Mouse (Mus musculus): Measurements from ENCODE around the gene Gm27179. TPM values are rescaled to one million over a fixed set of nuclear protein-coding genes. Genes with fewer than 3 reads are reported as not detected.
"Not testable (repeated sequence)": the region's sequence is repeated elsewhere in the genome, so short reads cannot be mapped to it uniquely, and the experiment has no call there.

The Gm27179 gene
- polyA plus RNA-seq (2016; fragmentation: Nextera tagmentation; extraction: Ambion mirVana), result 0.10 TPM in 1 of 2 replicates, not detected in the other

DNA sequence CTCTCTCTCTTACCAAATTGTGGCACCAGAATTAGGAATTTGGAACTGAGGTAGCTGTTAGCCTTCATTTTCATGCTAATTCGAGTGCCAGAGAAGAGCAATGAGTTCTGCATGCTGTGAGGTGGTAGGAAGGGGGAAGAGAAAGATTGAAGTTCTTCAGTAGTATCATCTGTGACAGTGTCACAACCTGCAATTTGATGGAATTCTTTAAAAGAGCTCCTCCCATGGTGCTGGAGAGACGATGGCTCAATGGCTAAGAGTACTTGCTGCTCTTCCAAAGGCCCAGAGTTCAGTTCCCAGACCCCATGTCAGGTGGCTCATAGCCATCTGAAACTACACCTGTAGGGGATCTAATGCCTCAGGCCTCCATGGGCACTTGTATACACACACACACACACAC, at the start of gene Gm27179:
Gene Gm27179 (minus strand): TSS at position 101 of the 400 bp plus-strand sequence.
- H3K27ac ChIP-seq; DNase-seq (ENCODE audit: low spot score); H3K9me3 ChIP-seq; H3K4me3 ChIP-seq; H3K4me1 ChIP-seq (replicated peaks); H3K27me3 ChIP-seq (ENCODE audit: insufficient read depth, poor library complexity, severe bottlenecking); H3K36me3 ChIP-seq: not testable (repeated sequence)
- WGBS, result no CpG with 5 or more reads among the region's 2 CpGs

DNA sequence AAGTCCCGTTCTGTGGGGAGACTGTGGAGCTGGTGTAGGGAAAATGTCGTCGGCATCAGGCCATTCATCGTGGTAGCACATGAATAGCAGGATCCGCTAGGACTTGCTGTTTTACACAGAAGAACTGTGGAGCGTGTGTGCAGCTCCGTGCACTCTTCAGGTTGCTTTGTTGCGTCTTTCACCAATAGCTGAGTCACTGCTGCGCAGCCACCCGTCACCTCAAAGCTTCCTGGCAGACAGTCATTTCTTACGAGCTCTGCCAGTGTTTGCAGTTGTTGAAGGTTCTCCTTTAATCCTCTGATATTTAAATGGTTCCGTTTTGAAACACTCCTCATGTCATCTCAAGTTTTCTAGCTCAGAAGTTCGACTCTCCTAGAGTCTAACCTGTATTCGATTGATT, 45.2 kb upstream of the Gm27179 start:
- not testable (repeated sequence) for H3K27me3 ChIP-seq (ENCODE audit: insufficient read depth, poor library complexity, severe bottlenecking); DNase-seq (ENCODE audit: low spot score); H3K4me3 ChIP-seq; H3K27ac ChIP-seq; H3K36me3 ChIP-seq; H3K9me3 ChIP-seq; H3K4me1 ChIP-seq (replicated peaks)
- no CpG with 5 or more reads among the region's 14 CpGs for WGBS

DNA sequence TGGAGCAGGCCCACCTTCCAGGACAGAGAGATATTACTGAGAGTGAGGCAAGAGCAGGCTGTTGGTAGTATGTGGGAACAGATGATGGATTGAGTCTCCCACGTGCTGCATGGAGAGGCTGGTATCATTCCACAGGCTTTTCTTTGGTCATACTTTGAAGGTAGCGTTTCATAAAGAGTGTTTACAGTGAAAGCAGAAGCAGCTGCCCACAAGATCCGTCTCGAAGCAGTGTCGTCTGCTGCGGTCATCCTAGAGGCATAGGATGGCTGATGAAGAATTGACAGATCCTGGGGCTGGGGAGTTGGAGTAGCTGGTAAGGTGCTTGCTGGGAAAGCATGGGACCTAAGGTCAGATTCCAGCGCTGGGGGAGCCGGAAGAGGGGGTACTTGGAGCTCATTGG, 44.5 kb upstream of the Gm27179 start:
- H3K36me3 ChIP-seq; H3K27me3 ChIP-seq (ENCODE audit: insufficient read depth, poor library complexity, severe bottlenecking); DNase-seq (ENCODE audit: low spot score); H3K9me3 ChIP-seq; H3K27ac ChIP-seq; H3K4me3 ChIP-seq; H3K4me1 ChIP-seq (replicated peaks): not testable (repeated sequence)
- no CpG with 5 or more reads among the region's 8 CpGs for WGBS

DNA sequence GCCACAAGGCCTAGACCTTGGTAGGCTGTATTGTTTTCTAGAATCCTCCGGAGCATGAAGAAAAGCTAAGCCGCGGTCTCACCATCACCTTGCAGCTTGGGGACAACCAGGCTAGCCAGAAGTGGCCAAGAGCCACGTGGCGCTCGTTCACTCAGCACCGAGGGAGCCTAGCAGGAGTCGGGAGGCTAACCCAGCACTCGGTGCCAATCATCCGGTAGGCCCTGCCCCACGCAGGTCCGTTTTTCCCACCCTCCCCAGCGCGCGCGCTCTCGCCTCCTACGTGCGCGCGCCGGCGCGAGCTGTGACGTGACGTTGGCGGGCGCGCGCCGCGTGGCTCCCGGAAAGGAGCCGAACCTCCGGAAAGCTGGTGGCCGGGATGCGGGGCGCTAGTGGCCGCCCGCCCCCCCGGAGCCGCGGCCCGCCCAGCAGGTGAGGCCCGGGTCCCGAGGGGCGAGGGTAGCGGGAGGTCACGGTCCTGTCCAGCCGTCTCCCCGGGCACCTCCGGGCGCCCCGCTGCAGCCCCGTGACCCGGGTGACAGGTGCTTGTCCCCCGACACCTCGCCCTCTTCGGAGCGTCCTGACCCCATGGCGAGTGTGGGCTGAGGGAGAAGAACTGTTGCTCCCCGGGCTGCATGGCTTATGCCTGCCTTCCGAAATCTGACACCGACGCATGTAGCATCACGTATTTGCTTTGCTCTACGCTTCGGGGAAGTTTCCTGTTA, 42.9 kb upstream of the Gm27179 start, which contains the start of gene Entpd4b:
Gene Entpd4b (plus strand): TSS at position 315 of the 722 bp plus-strand sequence.
- H3K4me3 ChIP-seq; H3K27me3 ChIP-seq (ENCODE audit: insufficient read depth, poor library complexity, severe bottlenecking); H3K36me3 ChIP-seq; DNase-seq (ENCODE audit: low spot score); H3K9me3 ChIP-seq; H3K4me1 ChIP-seq (replicated peaks); H3K27ac ChIP-seq: not testable (repeated sequence)
- no CpG with 5 or more reads among the region's 68 CpGs for WGBS

DNA sequence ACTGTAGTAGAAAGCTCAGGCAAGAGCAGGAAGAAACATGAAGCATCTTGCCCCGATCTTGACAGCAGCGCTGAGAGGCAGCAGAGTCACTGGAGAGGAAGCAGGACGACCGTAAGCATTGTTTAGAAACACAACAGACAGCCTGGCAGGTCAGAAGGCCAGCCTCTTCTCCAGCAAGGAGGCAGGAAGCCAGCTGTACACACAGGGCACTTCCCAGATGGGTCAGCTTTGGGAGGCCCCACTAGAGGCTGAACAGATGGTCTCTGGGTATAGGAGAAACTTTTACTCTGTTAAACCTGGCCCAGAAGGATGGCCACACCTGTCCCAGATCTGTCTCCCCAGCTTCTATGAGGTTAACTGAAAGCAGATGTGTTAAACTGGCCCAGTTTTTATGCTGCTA, 35.0 kb upstream of the Gm27179 start:
- not testable (repeated sequence) for H3K27me3 ChIP-seq (ENCODE audit: insufficient read depth, poor library complexity, severe bottlenecking); DNase-seq (ENCODE audit: low spot score); H3K36me3 ChIP-seq; H3K9me3 ChIP-seq; H3K27ac ChIP-seq; H3K4me1 ChIP-seq (replicated peaks); H3K4me3 ChIP-seq
- no CpG with 5 or more reads among the region's 4 CpGs for WGBS

DNA sequence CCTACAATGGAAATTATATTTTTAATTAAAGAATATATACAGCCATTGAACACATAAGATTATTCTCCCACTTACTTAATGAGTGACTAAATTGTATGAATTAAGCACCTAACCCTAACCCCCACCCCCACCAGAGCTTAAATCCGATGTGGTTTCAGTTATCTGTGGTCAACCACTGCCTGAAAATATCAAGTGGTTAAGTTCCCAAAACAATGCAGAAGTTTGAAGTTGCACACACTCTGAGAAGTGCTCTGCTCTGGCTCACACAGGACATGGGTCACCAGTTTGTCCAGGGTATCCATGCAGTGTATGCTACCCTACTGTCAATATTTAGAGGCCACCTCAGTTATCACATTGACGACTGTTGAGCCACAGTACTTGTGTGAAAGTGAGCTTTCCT, 32.7 kb upstream of the Gm27179 start:
- WGBS, result no CpG with 5 or more reads among the region's 2 CpGs
- H3K36me3 ChIP-seq; DNase-seq (ENCODE audit: low spot score); H3K27me3 ChIP-seq (ENCODE audit: insufficient read depth, poor library complexity, severe bottlenecking); H3K9me3 ChIP-seq; H3K27ac ChIP-seq; H3K4me3 ChIP-seq; H3K4me1 ChIP-seq (replicated peaks): not testable (repeated sequence)

DNA sequence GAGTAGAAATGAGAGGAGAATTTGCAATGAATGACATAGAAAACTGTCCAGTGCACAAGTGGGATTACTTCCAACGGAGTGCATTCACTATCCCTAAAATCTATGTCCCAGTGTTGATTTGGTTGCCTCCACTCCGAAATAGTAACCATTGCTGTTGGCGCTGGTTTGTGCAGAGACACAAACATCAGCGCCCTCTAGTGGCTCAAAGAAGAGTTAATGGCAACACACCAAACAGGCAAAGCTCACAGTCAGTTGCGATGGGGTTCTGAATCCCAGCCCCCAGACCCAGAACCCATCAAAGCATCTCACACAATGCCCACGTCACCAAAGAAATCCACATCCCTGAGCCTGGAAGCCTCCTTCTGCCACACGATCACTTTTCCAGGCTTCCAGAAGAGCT, 31.7 kb upstream of the Gm27179 start:
- H3K4me1 ChIP-seq (replicated peaks); H3K36me3 ChIP-seq; H3K4me3 ChIP-seq; H3K27ac ChIP-seq; DNase-seq (ENCODE audit: low spot score); H3K9me3 ChIP-seq; H3K27me3 ChIP-seq (ENCODE audit: insufficient read depth, poor library complexity, severe bottlenecking): not testable (repeated sequence)
- WGBS, result no CpG with 5 or more reads among the region's 7 CpGs

DNA sequence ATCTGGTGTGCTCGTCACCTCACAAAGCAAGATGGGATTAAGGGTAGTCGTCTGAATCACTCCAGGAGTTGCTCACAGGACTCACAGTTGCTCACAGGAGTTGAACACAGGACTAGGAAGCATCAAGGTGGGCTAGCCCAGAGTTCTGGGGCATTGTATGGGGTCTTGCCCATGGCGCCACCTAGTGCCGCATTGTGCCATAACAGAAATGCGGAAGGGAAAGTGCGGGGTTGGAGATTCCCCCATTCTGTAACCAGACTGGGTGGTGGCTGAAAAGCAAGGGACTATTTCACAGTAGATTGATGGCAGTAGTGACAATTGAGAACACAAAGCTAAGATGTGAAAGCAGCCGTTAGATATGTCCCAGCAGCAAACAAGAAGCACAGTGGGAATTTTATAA, 30.3 kb upstream of the Gm27179 start:
- WGBS, result no CpG with 5 or more reads among the region's 7 CpGs
- DNase-seq (ENCODE audit: low spot score); H3K36me3 ChIP-seq; H3K4me1 ChIP-seq (replicated peaks); H3K27me3 ChIP-seq (ENCODE audit: insufficient read depth, poor library complexity, severe bottlenecking); H3K4me3 ChIP-seq; H3K9me3 ChIP-seq; H3K27ac ChIP-seq: not testable (repeated sequence)

DNA sequence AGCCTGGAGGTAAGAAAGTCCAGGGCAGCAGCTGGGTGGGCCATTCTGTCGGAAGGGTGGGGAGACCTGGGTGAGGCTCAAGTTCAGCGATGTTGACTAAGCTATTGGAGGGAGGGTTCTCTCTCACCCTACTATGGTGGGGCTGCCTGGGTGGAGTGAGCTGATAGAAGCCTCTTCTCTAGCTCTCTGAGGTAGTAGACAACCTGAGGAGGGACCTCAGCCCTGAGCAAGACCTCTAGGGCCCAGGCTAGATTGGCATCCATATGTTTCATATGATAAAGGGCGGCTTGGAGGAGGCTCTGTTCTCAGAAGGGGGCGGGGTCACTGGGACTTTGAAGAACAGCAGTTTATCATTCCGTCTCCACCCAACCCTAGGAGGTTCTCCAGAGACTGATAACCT, 27.8 kb upstream of the Gm27179 start:
- not testable (repeated sequence) for H3K36me3 ChIP-seq; DNase-seq (ENCODE audit: low spot score); H3K27ac ChIP-seq; H3K4me1 ChIP-seq (replicated peaks); H3K4me3 ChIP-seq; H3K9me3 ChIP-seq; H3K27me3 ChIP-seq (ENCODE audit: insufficient read depth, poor library complexity, severe bottlenecking)
- WGBS, result no CpG with 5 or more reads among the region's 5 CpGs

DNA sequence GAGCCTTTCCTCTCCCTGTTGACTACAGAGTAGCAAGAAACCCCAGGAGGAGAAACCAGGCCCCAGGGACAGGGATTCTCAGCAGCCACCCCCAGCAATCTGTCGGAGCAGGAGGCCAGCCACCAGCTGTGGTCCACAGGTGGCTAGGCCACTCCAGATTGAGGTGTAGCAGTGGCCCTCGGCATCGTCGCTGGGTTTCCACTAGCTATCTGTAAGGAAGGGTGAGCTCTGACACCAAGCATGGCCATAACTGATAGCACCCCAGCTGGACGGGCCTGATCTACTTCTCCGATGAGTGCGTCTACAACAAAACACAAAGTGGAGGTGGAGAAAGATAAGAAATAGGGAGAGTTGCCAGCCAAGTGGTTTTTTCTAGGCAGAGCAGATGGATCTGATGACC, 24.2 kb upstream of the Gm27179 start:
- WGBS, result no CpG with 5 or more reads among the region's 7 CpGs
- H3K27ac ChIP-seq; H3K4me3 ChIP-seq; H3K27me3 ChIP-seq (ENCODE audit: insufficient read depth, poor library complexity, severe bottlenecking); H3K4me1 ChIP-seq (replicated peaks); DNase-seq (ENCODE audit: low spot score); H3K9me3 ChIP-seq; H3K36me3 ChIP-seq: not testable (repeated sequence)

DNA sequence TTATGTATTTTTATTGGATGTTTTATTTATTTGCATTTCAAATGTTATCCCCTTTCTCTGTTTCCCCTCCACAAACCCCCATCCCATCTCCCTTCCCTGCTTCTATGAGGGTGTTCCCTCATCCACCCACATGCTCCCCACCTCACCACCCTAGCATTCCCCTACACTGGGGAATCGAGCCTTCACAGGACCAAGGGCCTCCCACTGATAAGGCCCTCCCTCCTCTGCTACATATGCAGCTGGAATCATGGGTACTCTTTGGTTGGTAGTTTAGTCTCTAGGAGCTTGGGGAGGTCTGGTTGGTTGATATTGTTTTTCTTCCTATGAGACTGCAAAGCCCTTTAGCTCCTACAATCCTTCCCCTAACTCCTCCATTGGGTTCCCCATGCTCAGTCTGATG, 13.9 kb upstream of the Gm27179 start:
- whole genome bisulfite sequencing, result no CpG with 5 or more reads among the region's 1 CpGs

DNA sequence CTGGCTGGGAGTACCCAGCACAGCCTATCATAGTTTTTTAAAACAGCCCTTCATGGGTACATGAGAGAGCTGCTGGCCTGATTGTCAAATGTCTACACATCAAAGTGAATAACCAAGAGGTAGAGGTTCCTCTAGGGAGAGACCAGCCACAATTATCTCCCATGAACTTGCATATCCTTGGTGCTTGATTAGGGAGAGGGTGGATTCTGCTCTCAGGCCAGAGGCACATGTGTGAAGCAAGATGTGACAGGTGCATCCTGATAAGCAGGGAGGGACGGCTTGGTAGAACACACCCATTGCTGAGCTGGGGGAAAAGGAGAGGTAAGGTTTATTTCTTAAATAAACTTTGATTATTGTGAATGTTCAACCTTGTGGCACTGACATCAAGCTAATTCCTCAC, 10.7 kb upstream of the Gm27179 start:
- H3K4me3 ChIP-seq; H3K36me3 ChIP-seq; H3K9me3 ChIP-seq; H3K4me1 ChIP-seq (replicated peaks); DNase-seq (ENCODE audit: low spot score); H3K27me3 ChIP-seq (ENCODE audit: insufficient read depth, poor library complexity, severe bottlenecking); H3K27ac ChIP-seq: not testable (repeated sequence)
- no CpG with 5 or more reads among the region's 1 CpGs for WGBS

More for the DNA sequence above, 13.9 kb upstream of the Gm27179 start:
- not testable (repeated sequence) for H3K9me3 ChIP-seq; DNase-seq (ENCODE audit: low spot score); H3K36me3 ChIP-seq; H3K4me1 ChIP-seq (replicated peaks); H3K27ac ChIP-seq; H3K4me3 ChIP-seq; H3K27me3 ChIP-seq (ENCODE audit: insufficient read depth, poor library complexity, severe bottlenecking)

DNA sequence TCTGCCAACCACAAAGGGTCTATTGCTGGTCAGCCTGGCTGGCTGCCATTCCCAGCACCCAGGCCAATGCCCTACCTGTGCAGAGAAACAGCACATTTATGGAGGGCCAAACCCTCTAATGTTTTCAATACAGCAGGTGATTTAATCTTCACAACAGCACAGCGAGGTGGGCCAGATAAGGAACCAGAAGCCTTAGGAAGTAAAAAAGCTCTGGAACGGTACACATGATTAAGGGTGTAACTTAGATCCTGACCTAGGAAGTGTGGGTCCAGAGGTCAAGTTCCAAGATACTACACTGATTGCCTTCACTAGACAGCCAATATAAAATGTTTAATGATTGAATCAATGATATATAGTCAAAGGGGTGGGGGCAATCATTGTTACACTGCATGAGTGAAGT, 8.5 kb upstream of the Gm27179 start:
- H3K27me3 ChIP-seq (ENCODE audit: insufficient read depth, poor library complexity, severe bottlenecking); H3K27ac ChIP-seq; H3K4me1 ChIP-seq (replicated peaks); H3K4me3 ChIP-seq; H3K9me3 ChIP-seq; H3K36me3 ChIP-seq; DNase-seq (ENCODE audit: low spot score): not testable (repeated sequence)
- no CpG with 5 or more reads among the region's 2 CpGs for WGBS

DNA sequence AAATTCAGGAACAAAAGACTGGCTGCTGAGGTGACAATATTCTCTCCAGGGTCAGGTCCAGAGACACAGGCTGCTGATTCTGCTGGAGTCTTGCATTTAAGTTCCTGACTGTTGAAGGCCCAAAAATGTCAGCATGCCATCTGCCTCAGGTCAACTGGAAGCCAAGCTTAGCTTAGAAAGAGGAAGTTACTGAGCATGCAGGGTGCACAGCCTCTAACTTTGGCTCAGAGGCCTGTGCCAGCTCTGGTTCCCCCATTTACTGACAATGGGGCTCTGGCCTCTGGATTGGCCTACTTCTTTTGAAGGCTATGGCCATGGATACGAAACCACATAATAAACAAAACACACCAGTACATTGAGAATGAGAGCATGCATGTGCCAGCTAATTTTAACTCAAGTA, 5.3 kb downstream of the Gm27179 start:
- H3K4me3 ChIP-seq, result not testable (repeated sequence)

More for the DNA sequence above, 5.3 kb downstream of the Gm27179 start:
- H3K9me3 ChIP-seq; H3K4me1 ChIP-seq (replicated peaks); H3K36me3 ChIP-seq; H3K27me3 ChIP-seq (ENCODE audit: insufficient read depth, poor library complexity, severe bottlenecking); H3K27ac ChIP-seq; DNase-seq (ENCODE audit: low spot score): not testable (repeated sequence)
- WGBS, result no CpG with 5 or more reads among the region's 1 CpGs

Data from hindbrain, embryonic 10.5 days (tissue).